Mouse (Mus musculus): ENCODE data around the gene Lrrc17. TPM values are rescaled to one million over a fixed set of nuclear protein-coding genes. Genes with fewer than 3 reads are reported as not detected.

Gene Lrrc17
- polyA plus RNA-seq, 2 experiments = 0.85 to 0.93 TPM

DNA sequence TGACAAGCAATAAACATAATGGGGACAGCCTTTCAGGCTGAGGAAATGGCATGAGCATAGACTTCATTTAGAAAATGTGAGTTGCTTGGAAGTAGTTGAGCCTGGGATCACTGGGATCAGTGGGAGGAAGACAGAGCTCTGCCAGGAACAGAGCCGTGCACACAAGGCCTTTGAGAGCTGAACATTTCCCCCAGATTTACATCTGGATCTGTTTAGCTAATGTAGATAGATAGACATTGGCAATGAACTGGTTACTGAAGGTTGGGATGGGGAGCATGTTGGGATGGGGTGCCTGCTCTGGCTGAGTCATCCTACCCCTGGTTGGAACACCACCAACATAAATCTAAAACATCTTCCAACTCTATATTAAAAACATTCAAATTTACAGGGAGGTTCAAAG lies 36.5 kb upstream of the Lrrc17 start:
- Histone ChIP-seq H3K4me1 (replicated peaks; ENCODE audit: control insufficient read depth in 2 of 2, insufficient read depth in 2 of 2, low read length in 1 of 2) (no peaks in the 10 kb centered on the region), H3K4me2 (ENCODE audit: low read depth) (no peak overlapping the region), H3K27ac (no peak overlapping the region), H3K9ac (replicated peaks) (no peak overlapping the region), H3K4me3 (ENCODE audit: insufficient read depth in 1 of 2, low read depth in 2 of 2, low read length in 2 of 2) (no peak overlapping the region), H3K36me3 (replicated peaks; ENCODE audit: control insufficient read depth, insufficient read depth, low read depth) (no peaks in the 10 kb centered on the region), H3K9me3 (ENCODE audit: control insufficient read depth, low read length) (no peaks in the 10 kb centered on the region), H3K27me3 (ENCODE audit: control insufficient read depth, insufficient read depth, low read length) (no peaks in the 10 kb centered on the region)
- ATAC-seq (ENCODE audit: insufficient read depth) (no peak), DNase-seq (ENCODE audit: low read depth in 3 of 3, low spot score in 3 of 3) (no peak)
- WGBS (ENCODE audit: insufficient replicate concordance) = 50% methylated on average over 1 of the region's 1 CpGs
- no peak for TF ChIP-seq EP300 (IDR thresholded peaks at IDR 0.05; ENCODE audit: low read depth)
- no peak for TF ChIP-seq CTCF (IDR thresholded peaks at IDR 0.05; ENCODE audit: low read depth)

DNA sequence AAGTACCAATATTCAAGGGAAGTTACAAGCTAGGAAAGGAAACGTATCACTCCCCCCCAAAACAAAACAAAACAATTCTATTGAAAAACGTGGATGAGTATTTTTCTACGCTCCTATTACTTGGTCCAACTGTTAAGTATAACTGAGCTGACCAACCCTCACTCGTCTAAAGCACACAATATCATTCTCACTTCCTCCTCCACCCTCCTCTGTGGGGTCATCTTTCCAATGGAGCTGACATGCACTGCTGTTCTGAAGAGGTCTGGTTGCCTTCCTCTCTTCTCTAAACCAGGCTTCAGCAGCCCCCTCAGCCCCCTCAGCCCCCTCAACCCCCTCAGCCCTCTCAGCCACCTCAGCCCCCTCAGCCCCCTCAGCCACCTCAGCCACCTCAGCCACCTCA lies 33.6 kb upstream of the Lrrc17 start:
- Histone ChIP-seq H3K4me2 (ENCODE audit: low read depth) (no peak overlapping the region), H3K27me3 (ENCODE audit: control insufficient read depth, insufficient read depth, low read length) (no peaks in the 10 kb centered on the region), H3K27ac (no peak overlapping the region), H3K9ac (replicated peaks) (no peak overlapping the region), H3K4me3 (ENCODE audit: insufficient read depth in 1 of 2, low read depth in 2 of 2, low read length in 2 of 2) (no peak overlapping the region), H3K9me3 (ENCODE audit: control insufficient read depth, low read length) (no peaks in the 10 kb centered on the region), H3K36me3 (replicated peaks; ENCODE audit: control insufficient read depth, insufficient read depth, low read depth) (no peaks in the 10 kb centered on the region), H3K4me1 (replicated peaks; ENCODE audit: control insufficient read depth in 2 of 2, insufficient read depth in 2 of 2, low read length in 1 of 2) (no peaks in the 10 kb centered on the region)
- 42% methylated on average over 4 of the region's 4 CpGs for WGBS (ENCODE audit: insufficient replicate concordance)
- ATAC-seq (ENCODE audit: insufficient read depth) (no peak), DNase-seq (ENCODE audit: low read depth in 3 of 3, low spot score in 3 of 3) (no peak)
- TF ChIP-seq EP300 (IDR thresholded peaks at IDR 0.05; ENCODE audit: low read depth) = no peak
- no peak for TF ChIP-seq CTCF (IDR thresholded peaks at IDR 0.05; ENCODE audit: low read depth)

DNA sequence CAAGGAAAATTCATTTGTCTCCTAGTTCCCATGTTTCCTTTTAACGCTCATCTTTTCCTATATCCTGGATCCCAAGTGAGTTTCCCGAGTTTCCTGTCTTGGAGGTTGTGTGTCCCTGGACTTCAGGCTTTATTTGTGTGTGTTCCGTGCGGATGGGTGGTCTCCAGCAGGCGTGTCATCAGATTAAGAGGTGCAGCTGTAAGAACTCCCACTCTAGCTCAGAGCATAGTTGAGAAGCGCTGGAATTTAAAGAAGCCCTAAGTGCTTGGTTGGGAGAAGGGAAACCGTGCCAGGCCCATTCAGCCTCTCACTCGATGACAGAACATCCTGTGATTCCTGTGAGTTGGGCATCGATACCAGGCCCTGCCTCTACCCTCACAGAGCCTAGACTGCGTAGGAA lies 30.0 kb upstream of the Lrrc17 start:
- Histone ChIP-seq H3K27ac (no peak overlapping the region), H3K9ac (replicated peaks) (no peak overlapping the region), H3K36me3 (replicated peaks; ENCODE audit: control insufficient read depth, insufficient read depth, low read depth) (no peaks in the 10 kb centered on the region), H3K4me1 (replicated peaks; ENCODE audit: control insufficient read depth in 2 of 2, insufficient read depth in 2 of 2, low read length in 1 of 2) (no peaks in the 10 kb centered on the region), H3K4me3 (ENCODE audit: insufficient read depth in 1 of 2, low read depth in 2 of 2, low read length in 2 of 2) (no peak overlapping the region), H3K9me3 (ENCODE audit: control insufficient read depth, low read length) (no peaks in the 10 kb centered on the region), H3K27me3 (ENCODE audit: control insufficient read depth, insufficient read depth, low read length) (no peaks in the 10 kb centered on the region), H3K4me2 (ENCODE audit: low read depth) (no peak overlapping the region)
- no peak for TF ChIP-seq EP300 (IDR thresholded peaks at IDR 0.05; ENCODE audit: low read depth)
- no peak for TF ChIP-seq CTCF (IDR thresholded peaks at IDR 0.05; ENCODE audit: low read depth)
- ATAC-seq (ENCODE audit: insufficient read depth) (no peak), DNase-seq (ENCODE audit: low read depth in 3 of 3, low spot score in 3 of 3) (no peak)
- 65% methylated on average over 10 of the region's 10 CpGs for WGBS (ENCODE audit: insufficient replicate concordance)

DNA sequence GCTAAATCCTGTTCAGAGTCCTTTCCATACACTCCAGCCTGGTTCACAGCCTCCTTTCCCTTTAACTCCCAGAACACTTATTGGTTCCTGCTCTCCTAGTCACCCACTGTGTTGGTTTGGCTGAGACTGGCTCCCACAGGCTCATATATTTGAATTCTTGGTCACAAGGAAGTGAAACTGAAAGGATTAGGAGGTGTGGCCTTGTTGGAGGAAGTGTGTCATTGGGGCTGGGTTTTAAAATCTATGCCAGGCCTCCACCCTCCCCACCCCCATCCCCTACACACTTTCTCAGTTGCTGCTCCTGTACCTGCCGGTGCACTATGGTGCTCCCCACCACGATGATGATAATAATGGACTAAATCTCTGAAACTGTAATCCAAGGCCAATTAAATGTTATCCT lies 25.8 kb upstream of the Lrrc17 start:
- Histone ChIP-seq H3K9me3 (ENCODE audit: control insufficient read depth, low read length) (no peaks in the 10 kb centered on the region), H3K4me2 (ENCODE audit: low read depth) (no peak overlapping the region), H3K27me3 (ENCODE audit: control insufficient read depth, insufficient read depth, low read length) (no peaks in the 10 kb centered on the region), H3K4me3 (ENCODE audit: insufficient read depth in 1 of 2, low read depth in 2 of 2, low read length in 2 of 2) (no peak overlapping the region), H3K36me3 (replicated peaks; ENCODE audit: control insufficient read depth, insufficient read depth, low read depth) (no peaks in the 10 kb centered on the region), H3K27ac (no peak overlapping the region), H3K9ac (replicated peaks) (no peak overlapping the region), H3K4me1 (replicated peaks; ENCODE audit: control insufficient read depth in 2 of 2, insufficient read depth in 2 of 2, low read length in 1 of 2) (no peaks in the 10 kb centered on the region; a peak in 1 of 4 replicates)
- no peak for DNase-seq (ENCODE audit: low read depth in 3 of 3, low spot score in 3 of 3)
- ATAC-seq (ENCODE audit: insufficient read depth) = no peak
- 73% methylated on average over 2 of the region's 2 CpGs for WGBS (ENCODE audit: insufficient replicate concordance)
- TF ChIP-seq CTCF (IDR thresholded peaks at IDR 0.05; ENCODE audit: low read depth) = no peak
- TF ChIP-seq EP300 (IDR thresholded peaks at IDR 0.05; ENCODE audit: low read depth) = no peak

DNA sequence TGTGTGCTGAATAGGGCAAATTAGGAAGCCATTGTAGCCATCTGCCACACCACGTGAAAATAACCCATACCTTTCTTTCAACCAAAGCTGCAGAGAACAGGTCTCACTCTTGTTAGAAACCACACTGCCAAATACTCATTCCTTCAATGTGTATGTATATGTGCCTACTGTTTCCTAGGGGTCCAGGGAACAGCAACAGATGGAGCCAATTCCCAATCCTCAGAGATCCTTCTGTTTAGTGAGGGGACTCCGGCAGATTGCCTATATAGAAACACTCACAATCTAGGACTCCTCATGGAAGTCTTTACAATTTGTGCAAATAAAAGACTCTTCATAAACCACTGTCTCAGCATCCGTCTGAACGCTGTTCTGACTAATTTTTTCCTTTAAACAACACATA lies 25.2 kb upstream of the Lrrc17 start:
- H3K9ac ChIP-seq (replicated peaks) = no peak overlapping the region
- WGBS (ENCODE audit: insufficient replicate concordance) = 59% methylated on average over 4 of the region's 4 CpGs
- H3K4me3 ChIP-seq (ENCODE audit: insufficient read depth in 1 of 2, low read depth in 2 of 2, low read length in 2 of 2) = no peak overlapping the region
- H3K27me3 ChIP-seq (ENCODE audit: control insufficient read depth, insufficient read depth, low read length) = no peaks in the 10 kb centered on the region
- ATAC-seq (ENCODE audit: insufficient read depth) (no peak), DNase-seq (ENCODE audit: low read depth in 3 of 3, low spot score in 3 of 3) (no peak)
- H3K27ac ChIP-seq = no peak overlapping the region
- H3K9me3 ChIP-seq (ENCODE audit: control insufficient read depth, low read length) = no peaks in the 10 kb centered on the region
- no peaks in the 10 kb centered on the region for H3K36me3 ChIP-seq (replicated peaks; ENCODE audit: control insufficient read depth, insufficient read depth, low read depth)
- TF ChIP-seq CTCF (IDR thresholded peaks at IDR 0.05; ENCODE audit: low read depth) (no peak), EP300 (IDR thresholded peaks at IDR 0.05; ENCODE audit: low read depth) (no peak)
- H3K4me1 ChIP-seq (replicated peaks; ENCODE audit: control insufficient read depth in 2 of 2, insufficient read depth in 2 of 2, low read length in 1 of 2) = no peaks in the 10 kb centered on the region; a peak in 1 of 4 replicates
- no peak overlapping the region for H3K4me2 ChIP-seq (ENCODE audit: low read depth)
